Mouse (Mus musculus): Measurements from ENCODE around the gene Tcap.
"Not testable (repeated sequence)": the region's sequence is repeated elsewhere in the genome, so short reads cannot be mapped to it uniquely, and the experiment has no call there.

Gene Tcap

GRCm38 (mm10) chr11:98381651-98382050, 2.0 kb upstream of the Tcap start:
- DNase-seq (ENCODE audit: low read depth, low spot score): no peak

GRCm38 (mm10) chr11:98382405-98382804, 1.2 kb upstream of the Tcap start:
- DNase-seq (ENCODE audit: low read depth, low spot score): not testable (repeated sequence)

- DNase-seq (ENCODE audit: low read depth, low spot score): no peak
Observed at GRCm38 (mm10) chr11:98384216-98384615, 605 bp downstream of the Tcap start.

DNA sequence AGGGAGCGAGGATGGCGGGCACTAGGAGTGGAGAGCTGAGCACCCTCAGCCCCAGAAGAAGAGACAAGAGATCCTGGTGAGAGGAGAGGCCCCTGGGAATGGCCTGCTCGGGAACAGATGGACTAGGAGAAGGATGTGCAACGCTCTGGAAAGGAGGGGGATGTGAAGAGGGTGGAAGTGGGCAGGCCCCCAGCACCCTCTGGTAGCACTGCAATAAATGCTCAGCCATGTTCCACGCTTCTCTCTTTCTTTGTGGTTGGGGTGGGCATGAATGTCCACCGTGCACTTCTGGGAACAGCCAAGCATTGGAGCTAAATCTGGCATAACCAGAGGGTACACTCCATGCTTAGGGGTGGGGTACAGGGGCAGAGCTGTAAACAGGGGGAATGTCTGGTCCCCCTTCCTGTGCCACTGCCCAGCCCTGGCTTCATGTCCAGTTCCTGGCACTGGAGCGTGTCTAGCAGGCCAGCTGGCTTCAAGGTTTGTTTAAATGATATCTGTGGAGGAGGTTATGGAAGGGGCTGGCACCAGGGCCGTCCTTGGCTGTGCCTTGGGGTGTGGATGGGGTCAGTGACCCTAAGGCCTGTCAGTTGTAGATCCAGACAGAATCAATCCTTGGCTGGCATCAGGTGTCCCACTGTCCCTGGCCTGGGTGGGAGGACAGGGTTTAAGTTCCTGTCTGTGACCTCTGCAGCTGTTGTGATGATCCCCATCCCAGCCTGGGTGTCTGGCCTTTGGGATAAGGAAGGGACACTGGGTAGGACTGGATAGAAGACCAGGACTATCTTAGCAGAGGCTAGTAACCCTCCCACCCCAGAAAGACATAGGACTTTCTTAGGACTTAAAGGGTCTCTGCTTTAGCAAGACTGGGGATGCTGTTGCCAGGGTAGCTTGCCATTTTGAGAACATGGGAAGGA, 1.4 kb downstream of the Tcap start:
- DNase-seq (ENCODE audit: low read depth, low spot score): no peak

DNA sequence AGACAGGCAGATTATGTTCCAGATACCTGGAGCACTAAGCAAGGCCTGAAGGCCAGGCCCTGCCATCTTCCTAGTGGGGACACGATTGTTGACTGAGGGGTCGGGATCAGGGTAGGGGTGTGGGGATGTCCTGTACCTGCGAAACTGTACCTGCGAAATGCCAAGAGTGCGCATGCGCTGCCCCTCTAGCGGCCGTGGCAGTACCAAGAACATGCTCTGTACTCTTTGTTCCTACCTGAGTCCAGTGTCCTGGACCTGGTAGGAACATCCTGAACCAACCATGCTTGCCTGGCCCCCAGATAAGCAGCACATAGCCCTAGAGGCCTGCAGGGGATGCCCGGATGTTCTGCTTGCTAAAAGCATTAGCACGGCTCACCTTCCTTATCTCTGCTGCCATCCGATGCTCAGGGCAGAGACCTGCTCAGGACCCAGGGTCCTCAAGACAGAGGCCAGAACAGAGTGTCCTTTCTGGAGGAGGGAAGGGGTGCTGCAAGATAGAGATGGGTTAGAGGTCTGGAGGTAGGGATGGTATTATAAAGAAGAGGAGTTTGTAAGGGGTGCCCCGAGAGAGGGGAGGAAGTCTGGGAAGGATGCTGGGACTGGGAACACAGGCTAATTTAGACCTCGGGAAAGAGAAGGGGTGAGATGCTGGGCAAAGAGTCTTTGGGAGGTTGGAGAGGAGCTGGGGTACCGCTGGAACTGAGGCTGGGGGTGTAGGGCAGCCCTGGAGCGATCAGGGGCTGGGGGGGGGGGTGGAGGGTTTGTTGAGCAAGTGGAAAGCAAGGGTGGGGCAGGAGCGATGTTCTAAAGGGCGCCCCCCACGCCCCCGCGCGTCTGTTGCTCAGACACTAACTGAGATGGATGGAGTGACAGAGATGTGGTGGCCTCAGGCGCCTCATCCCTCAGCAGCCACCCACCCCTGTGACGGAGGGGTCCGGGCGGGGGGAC, 2.3 kb downstream of the Tcap start, which contains the start of gene Pnmt:
Gene Pnmt, plus strand, starts transcription at position 813 of the 948 bp plus-strand sequence.
- no peak for DNase-seq (ENCODE audit: low read depth, low spot score)

DNA sequence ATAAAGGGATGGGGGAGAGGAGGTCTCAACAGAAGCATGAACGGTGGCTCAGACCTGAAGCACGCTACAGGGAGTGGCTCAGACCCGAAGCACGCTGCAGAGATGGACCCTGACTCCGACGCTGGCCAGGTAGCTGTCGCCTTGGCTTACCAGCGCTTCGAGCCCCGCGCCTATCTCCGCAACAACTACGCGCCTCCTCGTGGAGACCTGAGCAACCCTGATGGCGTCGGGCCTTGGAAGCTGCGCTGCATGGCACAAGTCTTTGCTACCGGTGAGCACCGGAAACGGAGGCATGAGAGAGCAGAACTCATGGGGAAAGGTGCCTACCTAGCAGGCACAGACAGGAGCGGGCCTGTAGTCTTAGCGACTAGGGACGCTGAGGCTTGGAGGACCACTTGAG, 3.0 kb downstream of the Tcap start:
- no peak for DNase-seq (ENCODE audit: low read depth, low spot score)

- no peak for DNase-seq (ENCODE audit: low read depth, low spot score)
Observed at GRCm38 (mm10) chr11:98387056-98387577, 3.5 kb downstream of the Tcap start.

DNA sequence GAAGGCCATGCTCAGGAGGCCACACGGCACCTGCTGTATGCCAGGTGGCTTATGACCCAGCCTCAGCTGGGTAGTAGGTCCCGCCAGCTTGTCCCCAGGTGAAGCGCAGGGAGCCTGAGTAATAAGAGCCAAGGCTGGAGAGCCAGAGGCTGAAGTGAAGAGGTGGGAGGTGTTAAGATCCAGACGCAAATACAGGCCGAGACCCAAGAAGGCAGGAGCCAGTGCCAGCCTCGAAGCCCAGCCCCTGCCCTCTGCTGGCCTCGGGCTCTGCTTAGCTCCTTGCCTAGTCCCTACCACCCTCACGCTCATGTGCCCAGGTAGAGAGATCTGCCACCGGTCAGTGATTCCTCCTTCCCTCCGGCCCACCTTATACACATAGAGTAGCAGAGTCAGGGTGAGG, 4.7 kb downstream of the Tcap start:
- DNase-seq (ENCODE audit: low read depth, low spot score): no peak

DNA sequence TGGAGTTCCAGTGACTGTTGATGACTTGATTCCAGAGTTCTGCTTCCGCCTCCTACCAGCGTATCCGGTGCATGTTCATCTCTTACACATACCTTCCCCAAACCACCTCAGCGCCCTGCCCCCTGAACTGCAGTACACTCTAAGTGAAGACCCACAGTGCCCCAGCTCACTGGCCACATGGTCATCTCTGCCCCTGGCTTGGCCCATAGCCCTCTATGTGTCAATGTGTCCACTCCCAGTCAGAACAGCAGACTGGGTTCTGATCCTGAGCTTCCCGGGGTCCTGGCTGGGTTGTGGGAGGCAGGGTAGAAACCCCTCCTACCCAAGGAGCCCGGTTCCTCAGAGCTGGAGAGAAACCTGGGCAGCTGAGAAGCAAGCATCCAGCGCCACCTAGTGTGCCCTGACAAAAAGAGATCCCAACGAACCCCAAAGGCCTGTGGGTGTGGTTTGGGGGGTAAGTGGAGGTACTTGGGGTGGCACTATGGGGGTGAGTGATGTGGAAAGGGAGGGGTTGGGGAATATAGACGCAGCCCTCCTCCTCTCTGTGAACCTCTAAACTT, 5.7 kb downstream of the Tcap start:
- peak; percentile 38 for DNase-seq (ENCODE audit: low read depth, low spot score)

GRCm38 (mm10) chr11:98390141-98390540, 6.5 kb downstream of the Tcap start:
- no peak for DNase-seq (ENCODE audit: low read depth, low spot score)

DNA sequence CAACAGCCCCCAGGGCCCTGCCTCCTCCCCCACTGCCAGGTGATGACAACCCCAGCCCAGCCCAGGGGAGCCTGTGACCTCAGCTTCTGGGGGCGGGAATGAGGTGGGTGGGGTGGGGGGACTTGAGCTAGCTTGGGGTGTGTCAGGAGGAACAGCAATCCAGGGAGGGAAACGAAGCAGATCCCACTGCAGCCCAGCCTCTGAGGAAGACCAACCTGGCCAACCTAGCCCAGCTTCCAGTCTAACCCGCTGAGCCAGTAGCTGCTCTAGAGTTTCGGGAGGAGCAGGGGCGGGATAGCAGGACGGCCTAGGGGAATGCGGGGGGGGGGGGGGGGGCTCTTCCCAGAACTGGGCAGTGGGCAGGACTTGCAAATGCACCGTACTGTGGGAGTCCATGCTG, 8.4 kb downstream of the Tcap start:
- no peak for DNase-seq (ENCODE audit: low read depth, low spot score)

DNA sequence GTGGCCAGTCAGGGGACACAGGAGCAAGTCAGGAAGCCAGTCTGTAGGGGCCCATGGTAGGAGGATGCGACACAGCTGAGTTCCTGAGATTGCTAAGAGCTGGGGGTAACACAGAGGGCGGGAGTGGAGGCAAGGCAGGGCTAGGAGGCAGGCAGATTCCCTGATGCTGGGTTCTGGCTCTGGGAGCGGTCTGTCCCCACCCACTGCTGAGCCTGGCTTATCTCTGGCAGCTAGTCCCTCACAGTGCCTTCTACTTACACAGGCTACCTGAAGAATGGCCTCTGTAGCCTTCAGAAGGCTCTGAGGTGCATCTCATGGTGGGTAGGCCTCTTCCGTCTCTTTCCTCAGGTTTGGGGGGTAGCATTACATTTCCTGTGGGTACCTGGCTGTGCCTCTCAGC, 9.0 kb downstream of the Tcap start:
- DNase-seq (ENCODE audit: low read depth, low spot score): no peak

- no peak for DNase-seq (ENCODE audit: low read depth, low spot score)
Observed at GRCm38 (mm10) chr11:98393317-98393716, 9.7 kb downstream of the Tcap start.

- DNase-seq (ENCODE audit: low read depth, low spot score): no peak
Observed at GRCm38 (mm10) chr11:98394301-98394700, 10.7 kb downstream of the Tcap start.

GRCm38 (mm10) chr11:98395041-98395440, 11.4 kb downstream of the Tcap start:
- no peak for DNase-seq (ENCODE audit: low read depth, low spot score)

DNA sequence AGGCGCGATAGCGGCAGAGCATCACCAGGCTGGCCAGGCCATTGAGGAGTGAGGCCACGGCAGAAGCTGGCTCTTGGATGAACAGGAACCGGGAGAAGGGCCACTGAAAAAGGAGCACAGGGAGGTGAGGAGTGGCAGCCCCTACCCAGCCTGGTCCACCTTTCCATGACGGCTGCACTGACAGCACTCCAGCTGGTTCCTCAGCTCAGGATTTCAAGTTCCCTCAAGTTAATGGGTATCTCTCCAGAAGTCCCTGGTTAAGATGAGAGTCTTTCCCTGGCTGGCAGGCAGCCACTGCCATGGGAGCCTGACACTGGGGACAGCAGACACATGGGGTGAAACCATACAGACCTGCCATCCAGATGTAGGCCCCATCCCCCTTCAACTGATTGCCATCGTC, 14.3 kb downstream of the Tcap start:
- DNase-seq (ENCODE audit: low read depth, low spot score): no peak

DNA sequence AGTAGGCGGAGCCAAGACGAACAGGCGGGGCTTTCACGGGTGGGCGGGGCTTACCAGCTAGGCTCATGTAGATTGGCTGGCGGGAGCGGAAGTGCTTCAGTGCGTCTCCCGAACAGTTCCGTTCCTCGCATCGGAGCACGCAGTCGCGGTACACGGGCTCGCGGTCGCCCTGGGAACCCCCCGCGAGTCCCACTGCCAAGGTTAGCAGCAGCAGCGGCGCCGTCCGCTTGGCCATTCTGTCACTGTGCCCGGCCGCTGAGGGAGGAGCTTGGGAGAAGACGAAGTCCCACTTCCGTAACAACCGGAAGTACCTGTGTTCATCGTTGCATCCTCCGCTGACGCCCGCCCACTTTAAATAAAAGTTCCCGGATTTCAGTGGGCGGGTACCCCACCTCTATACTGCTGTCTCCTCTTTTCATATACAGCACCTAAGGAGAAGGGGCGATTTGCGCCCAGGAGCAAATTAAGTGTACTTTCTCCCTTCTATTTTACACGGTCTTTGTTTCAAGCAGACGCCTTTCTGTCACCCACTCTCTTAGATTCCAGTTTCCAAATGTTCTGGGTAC, 16.6 kb downstream of the Tcap start, which contains the start of gene Pgap3:
Gene Pgap3, minus strand, starts transcription at position 330 of the 566 bp plus-strand sequence.
- peak; percentile 83 for DNase-seq (ENCODE audit: low read depth, low spot score)

- no peak for DNase-seq (ENCODE audit: low read depth, low spot score)
Observed at GRCm38 (mm10) chr11:98400816-98401215, 17.2 kb downstream of the Tcap start.

- no peak for DNase-seq (ENCODE audit: low read depth, low spot score)
Observed at GRCm38 (mm10) chr11:98406621-98407020, 23.0 kb downstream of the Tcap start.

DNA sequence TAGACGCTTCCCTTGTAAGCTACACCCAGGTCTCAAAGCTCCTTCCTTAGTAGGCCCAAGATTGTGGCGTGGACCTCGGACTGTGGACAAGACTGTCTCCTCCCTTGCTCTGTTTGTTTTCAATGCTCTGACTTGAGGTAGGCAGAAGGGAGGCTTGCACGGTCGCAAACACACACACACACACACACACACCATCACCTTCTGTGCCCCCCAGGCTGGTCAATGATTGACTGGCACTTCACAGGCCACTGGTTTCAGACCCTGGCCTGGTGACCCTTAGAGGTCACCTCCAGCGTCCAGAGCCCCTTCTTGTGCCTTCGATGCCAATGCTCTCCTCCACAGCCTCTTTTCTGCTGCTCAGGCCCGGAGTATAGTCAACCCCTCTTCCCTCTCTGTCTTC, 25.3 kb downstream of the Tcap start:
- DNase-seq (ENCODE audit: low read depth, low spot score): no peak

DNA sequence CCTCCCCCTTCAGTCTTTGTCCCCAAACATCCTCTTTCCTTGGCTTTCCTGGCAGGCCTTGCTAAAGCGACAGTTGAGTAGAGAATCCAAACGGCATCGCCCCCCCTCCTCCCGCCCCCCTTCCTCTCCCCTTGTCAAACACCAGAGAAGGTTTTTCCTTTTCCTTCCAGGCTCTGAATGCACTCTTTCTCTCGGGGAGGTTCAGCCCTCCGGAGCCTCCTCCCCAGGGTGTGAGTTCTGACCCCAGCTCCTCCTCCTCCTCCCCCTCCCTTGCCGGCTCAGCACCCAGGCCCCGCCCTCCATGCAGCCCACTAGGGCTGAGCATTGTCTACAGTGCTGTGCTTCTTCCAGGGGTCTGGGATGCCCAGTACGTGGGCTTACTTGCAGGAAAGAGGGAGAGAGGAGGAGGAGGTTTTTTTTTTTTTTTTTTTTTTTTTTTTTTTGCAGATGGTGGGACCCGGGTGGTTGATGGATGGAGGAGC, 25.8 kb downstream of the Tcap start:
- no peak for DNase-seq (ENCODE audit: low read depth, low spot score)

Data from retina, adult 2 months (tissue).